Mouse (Mus musculus) bone marrow, adult 2 months (tissue): ENCODE measurements around the gene Stk39.

Experiments used
- CTCF ChIP-seq: fragments of 200-500 bp; IDR thresholded peaks from 2 replicates; pipeline ENCODE4 v1.5.1; 2011; ENCODE audit warnings: low read length, control low read depth; ENCODE audit not compliant: control insufficient read depth, insufficient read depth
- POLR2A ChIP-seq: fragments of 200-500 bp; IDR thresholded peaks from 2 replicates; pipeline ENCODE4 v1.6.1; 2011; ENCODE audit warnings: low read depth, mild to moderate bottlenecking, control low read depth, low read length, borderline replicate concordance; ENCODE audit not compliant: control insufficient read depth

DNA sequence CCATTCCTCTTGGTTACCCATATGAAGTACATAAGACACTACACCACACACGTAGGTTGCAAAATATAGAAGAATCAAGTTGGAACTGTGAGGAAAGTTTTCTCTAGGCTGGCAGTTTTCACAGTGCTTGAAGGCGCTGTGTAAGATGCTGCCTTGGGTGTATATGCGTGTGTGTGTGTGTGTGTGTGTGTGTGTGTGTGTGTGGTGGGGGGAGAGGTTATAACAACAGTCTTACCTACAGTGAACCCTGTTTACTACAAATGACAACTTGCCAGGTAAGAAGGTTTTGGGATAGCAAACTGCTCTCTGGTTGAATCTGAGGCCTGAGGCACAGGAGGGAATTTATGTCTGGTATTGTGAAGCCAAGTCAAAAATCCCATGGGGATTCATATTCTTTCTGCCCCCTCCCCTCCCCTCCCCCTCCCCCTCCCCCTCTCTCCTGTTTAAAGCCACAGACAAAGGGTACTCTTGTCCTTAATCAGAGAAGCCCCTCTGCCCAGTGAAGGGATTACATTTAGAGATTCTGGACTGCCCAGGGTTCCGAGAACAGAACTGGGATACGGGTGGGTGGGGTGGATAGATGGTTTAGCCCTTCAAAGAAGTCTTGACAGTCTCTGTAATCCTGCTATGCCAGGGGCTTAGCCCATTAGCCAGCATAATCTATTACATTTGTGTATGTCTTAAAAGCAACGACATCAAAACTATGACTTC is 219.9 kb downstream of the Stk39 start:
- TF ChIP-seq POLR2A: no peak
- TF ChIP-seq CTCF: no peak
